Mouse (Mus musculus): Measurements from ENCODE around the gene Chmp3.

Chmp3 gene

GRCm38 (mm10) chr6:71613225-71613624 lies 69.6 kb downstream of the Chmp3 start:
- DNase-seq: no peak

GRCm38 (mm10) chr6:71616959-71617358 lies 73.4 kb downstream of the Chmp3 start:
- no peak for DNase-seq

- DNase-seq: no peak
Observed at GRCm38 (mm10) chr6:71621551-71621950, 78.0 kb downstream of the Chmp3 start.

- peak; percentile 24 for DNase-seq
Observed at GRCm38 (mm10) chr6:71621981-71622380, 78.4 kb downstream of the Chmp3 start.

- DNase-seq: no peak
Observed at GRCm38 (mm10) chr6:71624723-71625122, 81.1 kb downstream of the Chmp3 start.

GRCm38 (mm10) chr6:71625984-71626383 lies 82.4 kb downstream of the Chmp3 start:
- no peak for DNase-seq

GRCm38 (mm10) chr6:71627325-71627724 lies 83.7 kb downstream of the Chmp3 start:
- no peak for DNase-seq

- peak; percentile 26 for DNase-seq
Observed at GRCm38 (mm10) chr6:71631196-71631595, 87.6 kb downstream of the Chmp3 start.

DNA sequence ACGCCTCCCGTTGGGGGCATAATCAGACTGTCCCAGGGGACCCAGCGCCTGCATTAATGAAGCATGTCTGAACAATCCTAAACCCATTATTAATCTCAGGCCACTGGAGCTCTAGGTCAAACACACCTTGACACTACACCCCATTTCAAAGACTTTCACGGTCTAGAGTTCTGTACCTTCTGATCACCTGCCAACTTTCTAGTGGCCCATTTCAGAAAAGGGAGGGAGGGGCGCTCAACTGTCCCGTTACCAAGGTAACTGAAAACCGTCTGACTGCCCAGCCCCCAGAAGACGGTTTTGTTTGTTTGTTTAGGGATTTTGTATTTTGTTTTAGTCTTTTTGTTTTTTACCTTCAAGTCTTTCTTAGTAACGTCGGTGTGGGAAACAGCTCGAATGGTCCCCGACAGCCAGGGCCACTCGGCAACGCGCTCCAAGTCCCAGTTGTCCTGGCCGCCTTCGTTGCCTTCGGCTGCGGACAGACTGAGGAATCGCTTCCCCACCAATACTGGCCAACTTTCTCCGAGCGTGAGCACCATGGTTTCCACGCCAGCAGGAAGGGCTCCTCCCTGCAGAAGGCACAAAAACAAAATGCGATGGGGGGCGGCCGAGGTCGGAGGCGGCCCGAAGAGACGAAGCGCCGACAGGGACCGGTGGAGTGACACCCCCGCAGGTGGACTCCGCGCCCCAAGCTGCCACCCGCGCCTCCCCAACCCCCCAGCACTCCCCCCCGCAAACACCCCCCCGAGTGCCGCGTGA lies 88.3 kb downstream of the Chmp3 start:
- peak; percentile 63 for DNase-seq
